Mouse (Mus musculus) ES-CJ7 (cell line): ENCODE measurements around the gene Birc3.

Experiments
- DNase-seq: peaks from one replicate; pipeline ENCODE4 v3.0.0; 2011; ENCODE audit warnings: low read depth, low spot score

The Birc3 gene

DNA sequence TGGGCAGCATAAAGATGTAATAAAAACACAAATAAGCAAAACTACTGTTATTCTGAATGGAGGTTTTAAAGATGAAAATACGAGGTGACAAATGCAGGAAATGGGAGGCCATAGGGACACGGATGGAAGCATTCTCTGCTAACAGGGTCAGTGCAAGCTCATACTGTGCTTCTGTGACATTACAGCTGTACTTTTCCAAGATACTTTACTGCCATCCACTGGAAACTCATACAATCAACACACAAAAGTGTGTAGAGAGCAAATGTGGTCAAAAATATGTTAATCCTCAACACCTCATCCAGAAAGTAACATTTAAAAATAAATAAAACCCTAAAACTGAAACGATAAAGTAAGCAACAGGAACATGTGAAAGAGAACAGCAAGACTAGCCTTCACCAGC, 50.2 kb downstream of the Birc3 start:
- DNase-seq: no peak

DNA sequence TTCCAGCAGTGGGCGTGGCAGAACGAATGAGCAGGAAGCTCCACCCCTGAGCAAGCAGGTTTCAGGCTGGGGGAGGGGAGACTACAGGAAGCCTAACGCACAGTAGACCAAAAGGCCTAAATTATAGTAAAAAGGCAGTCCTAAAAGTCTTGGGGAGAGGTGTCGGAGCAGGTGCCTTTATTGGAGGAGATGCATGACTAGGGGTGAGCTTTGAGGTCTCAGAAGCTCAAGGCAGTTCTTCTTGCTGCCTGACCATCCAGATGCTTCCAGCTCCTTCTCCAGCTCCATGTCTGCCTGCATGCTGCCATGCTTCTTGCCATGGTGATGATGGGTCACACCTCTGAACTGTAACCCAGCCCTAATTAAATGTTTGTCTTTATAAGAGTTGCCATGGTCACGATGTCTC, 67.9 kb downstream of the Birc3 start:
- peak; percentile 74 for DNase-seq
